Mouse (Mus musculus) c-Kit-negative CD71-positive TER-119-positive erythroid progenitor cells, embryonic 14.5 days (primary cell): ENCODE results near the gene Gm17334.

ENCODE experiments used
- DNase-seq: peaks from one replicate; pipeline ENCODE4 v3.0.0-alpha.2; 2013; ENCODE audit warnings: low read depth, low spot score

Gene Gm17334

GRCm38 (mm10) chr11:53773087-53773486 is at the start of gene Gm17334:
Gene Gm17334 (minus strand): TSS chr11:53773187.
- DNase-seq = no peak

- DNase-seq = no peak
Observed at GRCm38 (mm10) chr11:53821945-53822338, 49.0 kb upstream of the Gm17334 start.

- no peak for DNase-seq
Observed at GRCm38 (mm10) chr11:53821230-53821944, 48.4 kb upstream of the Gm17334 start.

- no peak for DNase-seq
Observed at GRCm38 (mm10) chr11:53820516-53821170, 47.7 kb upstream of the Gm17334 start.

GRCm38 (mm10) chr11:53819511-53819910 is 46.5 kb upstream of the Gm17334 start:
- no peak for DNase-seq

GRCm38 (mm10) chr11:53818794-53819193 is 45.8 kb upstream of the Gm17334 start:
- DNase-seq = no peak

GRCm38 (mm10) chr11:53816841-53817375 is 43.9 kb upstream of the Gm17334 start:
- no peak for DNase-seq

- no peak for DNase-seq
Observed at GRCm38 (mm10) chr11:53814810-53815209, 41.8 kb upstream of the Gm17334 start.

- DNase-seq = no peak
Observed at GRCm38 (mm10) chr11:53813001-53813868, 40.2 kb upstream of the Gm17334 start.

GRCm38 (mm10) chr11:53811312-53811711 is 38.3 kb upstream of the Gm17334 start:
- no peak for DNase-seq

- no peak for DNase-seq
Observed at GRCm38 (mm10) chr11:53810749-53811148, 37.8 kb upstream of the Gm17334 start.

- no peak for DNase-seq
Observed at GRCm38 (mm10) chr11:53810156-53810555, 37.2 kb upstream of the Gm17334 start.

GRCm38 (mm10) chr11:53809354-53809753 is 36.4 kb upstream of the Gm17334 start:
- no peak for DNase-seq

GRCm38 (mm10) chr11:53805786-53806185 is 32.8 kb upstream of the Gm17334 start:
- DNase-seq = no peak

GRCm38 (mm10) chr11:53804569-53805344 is 31.8 kb upstream of the Gm17334 start:
- DNase-seq = no peak

GRCm38 (mm10) chr11:53803494-53803893 is 30.5 kb upstream of the Gm17334 start:
- no peak for DNase-seq

GRCm38 (mm10) chr11:53803093-53803492 is 30.1 kb upstream of the Gm17334 start:
- DNase-seq = no peak

GRCm38 (mm10) chr11:53800975-53801374 is 28.0 kb upstream of the Gm17334 start:
- DNase-seq = no peak

GRCm38 (mm10) chr11:53800036-53800435 is 27.0 kb upstream of the Gm17334 start:
- no peak for DNase-seq

GRCm38 (mm10) chr11:53798041-53798711 is 25.2 kb upstream of the Gm17334 start:
- DNase-seq = no peak
